Mouse (Mus musculus) kidney, postnatal 0 days (tissue): Measurements from ENCODE around the gene Olfr830. TPM values are rescaled to one million over a fixed set of nuclear protein-coding genes. Genes with fewer than 3 reads are reported as not detected.
"Not testable (repeated sequence)": the region's sequence is repeated elsewhere in the genome, so short reads cannot be mapped to it uniquely, and the experiment has no call there.

Experiments
- ATAC-seq: fragments of 200-750 bp; cut with Nextera tagmentation; replicated peaks from 2 replicates; pipeline ENCODE4 v1.8.0; 2017; ENCODE audit warnings: low read depth, moderate number of reproducible peaks, moderate TSS enrichment, moderate library complexity; ENCODE audit not compliant: low FRiP score
- DNase-seq: peaks from one replicate; pipeline ENCODE4 v3.0.0-alpha.2; 2016; ENCODE audit warnings: low spot score
- H3K27ac ChIP-seq: fragments of 300-500 bp; sonication (generic); 2 replicates; pipeline ENCODE4 v1.5.1; 2014; ENCODE audit warnings: mild to moderate bottlenecking
- H3K27me3 ChIP-seq: fragments of 300-500 bp; sonication (generic); 2 replicates; pipeline ENCODE4 v1.6.1; 2014; ENCODE audit warnings: low read length, mixed read lengths; ENCODE audit not compliant: insufficient read depth
- H3K36me3 ChIP-seq: fragments of 300-500 bp; sonication (generic); 2 replicates; pipeline ENCODE4 v1.6.1; 2014; ENCODE audit warnings: low read length, mixed read lengths; ENCODE audit not compliant: insufficient read depth
- H3K4me1 ChIP-seq: fragments of 300-500 bp; sonication (generic); replicated peaks from 2 replicates; pipeline ENCODE4 v1.6.1; 2014; ENCODE audit warnings: antibody characterized with exemption, low read length, mixed read lengths; ENCODE audit not compliant: insufficient read depth
- H3K4me2 ChIP-seq: fragments of 300-500 bp; sonication (generic); 2 replicates; pipeline ENCODE4 v1.6.1; 2014; ENCODE audit warnings: mild to moderate bottlenecking, low read length, moderate library complexity, mixed read lengths
- H3K4me3 ChIP-seq: fragments of 300-500 bp; sonication (generic); replicated peaks from 2 replicates; pipeline ENCODE4 v1.5.1; 2014; ENCODE audit warnings: low read depth, low read length
- H3K9ac ChIP-seq: fragments of 300-500 bp; sonication (generic); 2 replicates; pipeline ENCODE4 v1.6.1; 2014; ENCODE audit warnings: low read depth, low read length
- H3K9me3 ChIP-seq: fragments of 300-500 bp; sonication (generic); replicated peaks from 2 replicates; pipeline ENCODE4 v1.6.1; 2016; ENCODE audit warnings: low read length, inconsistent platforms, mixed read lengths
- CTCF ChIP-seq: IDR thresholded peaks from 2 replicates; pipeline ENCODE4 v1.5.1; 2016; ENCODE audit warnings: antibody characterized with exemption, low read depth, mild to moderate bottlenecking, moderate library complexity
- WGBS: fragments of 180-500 bp; shearing (Covaris S2); extraction: QIAGEN DNeasy Blood & Tissue Kit; methylation state at CpG from one replicate; pipeline ENCODE4 v1.1.7; 2014; 5-methylcytosine and 5-hydroxymethylcytosine counted together
- polyA plus RNA-seq: library from polyadenylated mRNA; unstranded; fragments of >200 nt; fragmentation: Nextera tagmentation; extraction: Ambion mirVana; gene quantifications from 2 replicates; pipeline ENCODE4 v1.2.1, GENCODE M21; 2015

Olfr830 gene
- 0.07 TPM in 1 of 2 replicates, not detected in the other for polyA plus RNA-seq

DNA sequence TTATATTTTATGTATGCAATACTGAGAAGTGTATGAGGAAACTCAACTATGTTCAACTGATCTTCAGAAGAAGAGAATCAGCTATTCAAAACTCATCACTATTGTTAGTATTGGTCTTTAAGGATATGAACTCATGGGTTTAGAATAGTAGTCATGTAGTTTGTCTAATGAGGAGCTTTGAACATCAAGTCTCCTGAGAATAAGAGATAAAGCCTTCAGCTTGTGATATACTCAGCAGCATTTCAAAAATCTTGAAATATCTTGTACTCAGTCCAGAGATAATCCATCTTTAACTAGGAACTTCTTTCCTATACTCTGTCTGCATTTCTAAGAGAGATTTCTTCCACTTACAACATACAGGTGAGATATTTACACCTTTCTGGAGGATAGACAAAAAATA is at the start of gene Olfr830:
Gene Olfr830 (plus strand): TSS at position 301 of the 400 bp plus-strand sequence.
- DNase-seq, result no peak
- no peak within 1 kb of the TSS for H3K9ac ChIP-seq
- no peak within 1 kb of the TSS for H3K4me2 ChIP-seq
- no peak within 1 kb of the TSS for H3K27ac ChIP-seq
- no peaks in the 10 kb centered on the region for H3K4me1 ChIP-seq
- no peaks in the 10 kb centered on the region for H3K36me3 ChIP-seq
- no peak for TF ChIP-seq CTCF
- no peak for ATAC-seq
- no peaks in the 10 kb centered on the region for H3K27me3 ChIP-seq
- no peaks in the 10 kb centered on the region for H3K9me3 ChIP-seq
- no peak within 1 kb of the TSS for H3K4me3 ChIP-seq

DNA sequence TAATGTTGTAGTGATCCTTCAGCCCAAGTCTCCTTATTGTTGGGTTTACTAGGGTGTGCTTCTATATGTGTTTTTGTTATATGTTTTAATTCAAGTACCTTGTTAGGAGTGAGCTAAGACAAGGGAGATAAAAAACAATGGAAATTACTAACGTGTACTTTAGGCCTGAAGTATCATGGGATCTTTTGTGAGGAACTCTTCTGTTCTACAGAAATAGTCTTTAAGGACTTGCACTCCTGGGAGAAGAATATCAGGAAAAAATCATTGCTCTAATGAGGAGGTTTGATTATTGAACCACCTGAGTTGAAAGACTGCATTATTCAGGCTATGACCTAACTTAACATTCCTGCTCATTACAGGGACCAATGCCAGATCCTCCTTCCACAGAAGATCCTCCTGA is 19.9 kb upstream of the Olfr830 start, which contains the start of gene Olfr829:
Gene Olfr829 (plus strand): TSS at position 301 of the 400 bp plus-strand sequence.
- Histone ChIP-seq H3K36me3 (no peaks in the 10 kb centered on the region), H3K27me3 (no peaks in the 10 kb centered on the region), H3K9ac (no peak within 1 kb of the TSS), H3K4me2 (no peak within 1 kb of the TSS), H3K4me3 (no peak within 1 kb of the TSS), H3K4me1 (no peaks in the 10 kb centered on the region), H3K9me3 (no peaks in the 10 kb centered on the region), H3K27ac (no peak within 1 kb of the TSS)
- DNase-seq (no peak), ATAC-seq (no peak)
- 55% methylated on average over 1 of the region's 1 CpGs for WGBS
- TF ChIP-seq CTCF, result no peak

DNA sequence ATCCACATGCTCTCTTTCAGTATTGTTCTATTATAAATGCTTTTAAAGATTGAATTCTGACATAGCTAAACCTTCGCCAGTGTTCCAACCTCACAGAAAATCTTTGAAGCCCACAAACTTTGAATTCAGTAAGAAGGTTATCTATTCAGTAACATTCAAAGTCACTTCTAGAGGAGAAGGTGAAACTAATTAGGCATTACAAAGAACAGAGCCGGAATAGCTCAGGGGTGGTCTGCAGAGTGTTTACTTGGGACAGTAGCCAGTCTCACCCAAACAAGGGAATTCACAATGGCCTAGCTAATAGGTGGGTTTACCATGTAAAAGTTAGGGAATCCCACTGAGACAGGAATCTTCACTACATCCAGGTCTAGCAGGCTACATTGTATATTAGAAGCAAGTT is 33.2 kb downstream of the Olfr830 start:
- H3K27me3 ChIP-seq, H3K4me1 ChIP-seq: not testable (repeated sequence)
- 84% methylated on average over 2 of the region's 2 CpGs for WGBS

DNA sequence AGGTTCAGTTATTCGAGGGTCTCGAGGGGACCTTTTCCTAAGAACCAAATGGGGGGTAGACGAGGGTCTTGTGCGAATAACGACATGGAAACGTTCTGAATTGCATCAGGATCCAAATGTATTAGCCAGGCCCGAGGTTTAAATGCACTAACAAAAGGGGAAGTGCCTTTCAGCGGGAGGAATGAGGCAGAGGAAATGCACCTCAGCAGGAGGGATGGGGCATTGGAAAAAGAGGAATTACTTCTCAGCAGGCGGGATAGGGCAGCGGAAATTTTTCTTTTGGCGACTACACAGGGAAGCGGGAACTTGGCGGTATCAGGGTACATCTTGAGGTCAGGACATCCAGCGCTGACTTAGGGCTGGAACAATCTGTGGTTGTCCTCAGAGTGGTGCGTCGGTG is 53.4 kb downstream of the Olfr830 start:
- DNase-seq, H3K4me2 ChIP-seq, ATAC-seq, H3K36me3 ChIP-seq, H3K27ac ChIP-seq, H3K4me3 ChIP-seq, H3K9ac ChIP-seq, H3K4me1 ChIP-seq, H3K27me3 ChIP-seq, H3K9me3 ChIP-seq: not testable (repeated sequence)
- WGBS, result 84% methylated on average over 15 of the region's 16 CpGs

More for the DNA sequence above, 33.2 kb downstream of the Olfr830 start:
- not testable (repeated sequence) for H3K36me3 ChIP-seq, H3K4me2 ChIP-seq, H3K27ac ChIP-seq, H3K9me3 ChIP-seq, H3K4me3 ChIP-seq, ATAC-seq, DNase-seq, H3K9ac ChIP-seq

Other genes with a start within 250 kb of the Olfr830 start
- 0.01 and 0.08 TPM in 2 replicates for gene Muc16, start 200.2 kb upstream of the Olfr830 start, polyA plus RNA-seq
- not detected in 2 replicates for gene Olfr24, start 110.7 kb upstream of the Olfr830 start, polyA plus RNA-seq
- not detected in 2 replicates for gene Olfr828, start 55.2 kb upstream of the Olfr830 start, polyA plus RNA-seq
- 0.09 and 0.16 TPM in 2 replicates for gene Olfr829, start 19.8 kb upstream of the Olfr830 start, polyA plus RNA-seq
- gene Olfr832, start 62.4 kb downstream of the Olfr830 start, polyA plus RNA-seq, result 0.04 TPM in 1 of 2 replicates, not detected in the other
- not detected in 2 replicates for gene Olfr834, start 113.3 kb downstream of the Olfr830 start, polyA plus RNA-seq
- not detected in 2 replicates for gene Olfr835, start 158.0 kb downstream of the Olfr830 start, polyA plus RNA-seq
- gene Olfr836, start 245.7 kb downstream of the Olfr830 start, polyA plus RNA-seq, result not detected in 2 replicates